Mouse (Mus musculus): ENCODE measurements at regions not wholly inside any gene's neighbourhood (a gene's known extent, or its start where the extent isn't known, plus 50 kb on each side); places are given as distances from the start of the nearest gene placed in this dataset.
A peak's percentile ranks its signal among the peaks of the same experiment; 100 is the strongest.

GRCm38 (mm10) chr6:93395296-93395695 lies 452.0 kb upstream of the Adamts9 start:
- peak; percentile 32 to 79 for DNase-seq (ENCODE audit: low spot score in 2 of 2)

DNA sequence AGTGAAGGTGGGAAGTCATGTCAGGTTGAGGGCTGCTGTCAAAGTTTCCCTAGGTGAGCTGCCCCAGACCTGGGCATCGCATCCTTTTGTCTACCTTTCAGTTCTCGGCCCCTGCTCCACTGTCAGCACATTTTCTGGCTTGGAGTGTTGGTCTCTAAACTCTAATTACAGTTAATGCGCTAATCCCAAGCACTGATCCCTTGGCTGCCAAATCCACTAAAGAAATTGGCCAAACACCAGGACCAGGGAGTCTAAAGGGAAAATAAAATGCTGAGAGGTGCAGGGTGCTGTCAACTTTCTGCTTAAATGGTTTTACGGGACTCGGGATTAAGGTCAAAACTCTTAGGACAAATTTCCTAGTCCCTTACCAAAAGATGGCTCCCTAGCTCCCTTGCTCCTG lies 450.3 kb upstream of the Adamts9 start:
- DNase-seq (ENCODE audit: low spot score in 2 of 2): no peak

DNA sequence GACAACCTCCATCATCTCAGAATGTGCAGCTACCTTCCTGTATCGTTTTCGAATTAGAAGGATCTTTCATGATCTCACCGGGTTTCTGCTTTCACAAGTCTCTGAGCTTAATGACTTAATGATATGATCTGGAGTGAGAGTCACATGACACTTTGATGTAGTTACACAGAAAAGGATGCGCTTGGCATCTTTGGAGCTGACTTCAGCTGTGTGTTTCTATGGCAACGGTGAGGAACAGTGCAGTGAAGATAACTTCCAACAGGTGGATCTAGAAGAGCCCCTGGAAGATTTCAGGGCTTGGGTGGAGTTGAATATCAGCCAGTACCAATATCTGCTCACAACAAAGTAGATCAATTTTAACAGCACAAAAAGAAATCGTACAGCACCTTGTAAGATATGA lies 449.1 kb upstream of the Adamts9 start:
- DNase-seq (ENCODE audit: low spot score in 2 of 2): peak in 1 of 2 experiments; percentile 17

DNA sequence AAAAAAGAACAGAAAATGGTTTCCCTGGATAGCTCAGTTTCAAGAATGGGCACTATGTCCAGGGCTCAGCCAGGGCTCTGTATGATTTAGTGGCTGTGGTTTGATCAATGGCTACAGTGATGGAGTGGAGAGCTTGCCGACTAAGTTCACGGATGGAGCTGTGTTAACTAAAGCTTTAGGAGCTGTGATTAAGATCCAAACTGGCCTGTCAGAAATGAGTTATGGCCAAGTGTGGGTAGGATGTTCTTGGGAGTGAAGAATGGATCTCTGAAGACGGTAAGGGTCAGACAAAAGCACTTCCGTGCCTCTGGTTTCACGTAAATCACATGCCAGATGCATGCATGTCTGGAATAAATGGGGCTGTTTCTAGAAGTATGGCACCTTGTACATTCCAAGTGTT lies 447.9 kb upstream of the Adamts9 start:
- no peak for DNase-seq (ENCODE audit: low spot score in 2 of 2)

DNA sequence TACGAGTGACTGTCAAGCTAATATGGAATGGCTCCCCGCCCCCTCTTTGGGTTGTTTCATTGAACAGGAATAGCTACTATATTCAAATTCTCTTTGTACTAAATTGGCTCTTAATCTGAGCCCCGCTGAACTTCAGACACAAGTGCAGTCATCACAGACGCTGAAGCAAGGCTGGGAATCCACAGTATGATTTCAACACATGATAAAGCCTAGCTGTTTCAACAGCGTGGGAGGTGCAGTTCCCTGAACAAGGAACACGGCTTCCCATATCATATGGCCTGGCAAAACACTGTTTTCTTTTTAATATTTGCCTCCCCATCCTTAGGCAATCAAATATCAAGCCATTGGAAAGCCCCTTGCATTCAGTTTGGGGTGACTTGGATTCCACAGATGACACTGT lies 428.0 kb upstream of the Adamts9 start:
- peak; percentile 28 to 72 for DNase-seq (ENCODE audit: low spot score in 2 of 2)

DNA sequence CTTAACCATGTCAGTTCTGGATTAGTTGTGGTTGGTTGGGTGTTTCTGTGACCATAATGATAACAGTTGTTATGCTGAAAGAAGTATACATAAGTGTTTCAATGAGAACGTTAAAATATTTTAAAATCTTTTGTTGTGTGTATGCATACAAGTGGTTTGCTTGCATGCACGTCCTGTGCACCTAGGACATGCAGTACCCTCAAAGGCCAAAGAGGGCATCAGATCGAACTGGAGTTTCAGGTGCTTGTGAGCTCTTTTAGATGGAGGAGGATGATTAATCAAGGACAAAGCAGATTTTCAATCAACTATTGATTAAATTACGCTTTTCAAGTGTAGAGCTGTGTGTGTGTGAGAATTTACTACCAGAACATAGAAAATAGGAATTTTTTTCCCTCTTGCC lies 420.6 kb upstream of the Adamts9 start:
- DNase-seq (ENCODE audit: low spot score in 2 of 2): no peak

GRCm38 (mm10) chr6:93353353-93354125 lies 410.2 kb upstream of the Adamts9 start:
- no peak for DNase-seq (ENCODE audit: low spot score in 2 of 2)

- no peak for DNase-seq (ENCODE audit: low spot score in 2 of 2)
Observed at GRCm38 (mm10) chr6:93349936-93350700, 406.8 kb upstream of the Adamts9 start.

- DNase-seq (ENCODE audit: low spot score in 2 of 2): no peak
Observed at GRCm38 (mm10) chr6:93348141-93348540, 404.8 kb upstream of the Adamts9 start.

DNA sequence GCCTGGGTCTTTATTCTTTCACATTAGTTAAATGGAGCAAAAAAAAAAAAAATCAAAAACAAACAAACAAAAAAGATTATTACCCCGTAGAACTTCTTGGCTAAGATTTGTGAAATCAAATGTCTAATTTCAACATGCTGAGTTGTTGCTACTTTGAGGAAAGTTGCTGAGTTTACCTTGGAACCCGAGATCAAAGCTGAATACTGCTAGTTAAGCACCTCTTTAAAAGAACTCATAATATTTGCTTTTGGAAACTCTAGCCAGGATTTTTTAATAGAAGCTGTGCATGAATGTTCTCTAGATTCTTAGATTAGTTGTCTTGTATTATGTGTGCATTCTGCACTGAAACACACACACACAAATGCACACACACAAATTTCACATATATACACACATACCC lies 385.4 kb upstream of the Adamts9 start:
- DNase-seq (ENCODE audit: low spot score in 2 of 2): no peak

DNA sequence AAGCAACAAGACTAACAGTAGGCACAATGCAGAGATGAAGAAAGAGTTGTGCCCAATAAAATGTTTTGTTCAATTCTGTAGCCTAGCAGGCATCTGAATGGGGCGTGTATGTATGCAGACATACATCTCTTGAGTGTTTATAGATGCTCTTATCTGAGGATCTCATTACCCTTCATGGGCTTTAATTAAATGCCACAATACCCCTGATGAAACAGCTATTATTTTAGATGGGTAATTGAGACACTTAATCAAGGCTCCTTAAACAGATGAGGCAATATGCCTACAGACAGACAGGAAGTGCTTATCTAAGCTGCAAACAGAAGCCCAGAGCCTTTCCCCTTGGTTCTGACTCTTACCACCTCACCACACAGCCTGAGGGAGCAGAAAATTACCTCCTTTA lies 384.6 kb upstream of the Adamts9 start:
- no peak for DNase-seq (ENCODE audit: low spot score in 2 of 2)

- no peak for DNase-seq (ENCODE audit: low spot score in 2 of 2)
Observed at GRCm38 (mm10) chr6:93323881-93324280, 380.6 kb upstream of the Adamts9 start.

DNA sequence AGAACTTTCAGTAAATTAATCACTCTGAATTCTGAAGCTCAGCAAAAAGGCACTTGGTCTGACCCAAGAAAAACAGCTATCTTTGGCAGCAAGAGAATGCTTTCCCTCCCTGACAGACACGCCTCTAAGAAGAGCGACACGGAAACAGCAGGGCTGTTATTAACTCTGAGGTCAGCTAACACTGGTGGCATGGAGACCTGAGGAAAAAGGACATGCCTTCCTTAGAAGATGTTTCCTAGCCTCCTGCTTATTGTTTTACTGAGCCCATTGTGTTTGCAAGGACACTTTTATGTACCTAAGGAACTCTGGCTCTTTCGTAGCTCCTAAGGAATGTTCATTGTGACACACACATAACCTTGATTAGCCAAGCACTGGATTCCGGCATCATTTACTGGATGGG lies 371.3 kb upstream of the Adamts9 start:
- no peak for DNase-seq (ENCODE audit: low spot score in 2 of 2)

DNA sequence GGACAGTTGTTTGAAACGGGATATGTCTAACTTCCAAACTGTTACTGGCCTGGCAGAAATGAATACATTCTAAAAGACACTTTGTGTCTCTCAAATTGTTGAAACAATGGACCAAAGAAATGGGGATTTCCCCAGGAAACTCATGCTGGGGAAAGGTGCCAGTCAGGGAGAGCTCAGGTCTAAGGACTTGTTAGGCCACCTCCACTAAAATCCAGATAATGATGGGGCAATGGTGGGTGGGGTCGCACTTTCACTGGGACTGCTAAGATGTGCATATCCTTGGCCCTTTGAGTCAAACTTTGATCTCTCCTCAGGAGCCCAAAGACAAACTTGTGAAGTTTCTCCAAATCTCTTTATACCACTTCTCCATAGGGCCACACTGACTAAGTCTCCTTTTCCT lies 361.9 kb upstream of the Adamts9 start:
- DNase-seq (ENCODE audit: low spot score in 2 of 2): no peak

DNA sequence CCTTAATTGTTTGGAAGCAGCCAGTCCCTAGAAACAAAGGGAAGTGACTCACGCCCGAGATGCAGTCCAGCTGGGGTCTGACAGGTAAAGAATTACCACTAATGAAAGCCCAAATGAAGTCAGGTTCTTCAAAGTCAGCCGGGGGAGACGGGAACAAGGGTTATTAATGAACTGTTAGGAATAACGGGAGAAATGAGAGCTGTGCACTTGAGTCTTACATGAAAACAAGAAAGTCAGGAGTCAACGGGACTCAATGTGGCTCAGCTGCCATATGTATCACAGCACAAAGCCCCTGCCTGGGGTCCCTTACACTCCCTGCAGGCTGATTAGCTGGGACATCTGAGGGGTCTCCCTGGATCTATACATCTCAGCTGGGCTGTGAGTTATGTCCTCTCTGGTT lies 354.7 kb upstream of the Adamts9 start:
- DNase-seq (ENCODE audit: low spot score in 2 of 2): no peak

- DNase-seq (ENCODE audit: low spot score in 2 of 2): no peak
Observed at GRCm38 (mm10) chr6:93291711-93292110, 348.4 kb upstream of the Adamts9 start.

DNA sequence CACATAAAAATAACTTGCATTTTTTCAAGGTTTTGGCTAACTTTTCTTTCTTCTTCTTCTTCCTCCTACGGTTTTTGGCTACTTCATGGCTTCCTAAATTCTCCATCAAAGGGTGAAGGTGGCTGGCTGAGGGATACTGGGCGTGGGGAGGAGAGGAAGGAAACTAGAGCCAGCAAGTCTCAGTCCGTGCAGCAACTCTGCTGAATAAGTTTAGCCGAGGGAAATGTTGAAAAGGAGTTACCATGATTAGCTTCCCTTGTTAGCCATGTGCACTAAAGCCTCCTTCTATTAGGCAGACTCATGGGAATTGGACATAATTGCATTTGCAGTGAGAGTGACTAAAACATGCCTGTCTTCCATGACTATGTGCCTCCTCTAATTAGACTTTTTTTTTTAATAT lies 345.1 kb upstream of the Adamts9 start:
- DNase-seq (ENCODE audit: low spot score in 2 of 2): no peak

GRCm38 (mm10) chr6:93285796-93286195 lies 342.5 kb upstream of the Adamts9 start:
- DNase-seq (ENCODE audit: low spot score in 2 of 2): no peak

DNA sequence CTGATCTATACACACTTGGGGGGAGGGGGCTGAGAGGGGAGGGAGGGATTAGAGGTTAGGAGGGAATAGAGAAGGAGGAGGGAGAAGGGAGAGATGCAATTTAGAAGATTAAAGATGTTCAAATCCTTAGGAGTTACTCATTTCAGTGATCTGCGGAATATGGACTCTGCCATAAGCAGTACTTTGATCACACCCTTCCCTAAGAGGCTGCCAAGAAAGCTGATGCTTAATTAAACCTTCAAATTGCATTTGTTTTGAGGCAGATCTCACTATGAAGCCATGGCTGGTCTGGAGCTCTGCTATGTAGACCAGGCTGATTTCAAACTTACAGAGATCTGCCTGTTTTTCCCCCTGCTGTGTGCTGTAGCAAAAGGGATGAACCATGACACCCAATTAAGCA lies 338.2 kb upstream of the Adamts9 start:
- DNase-seq (ENCODE audit: low spot score in 2 of 2): no peak

DNA sequence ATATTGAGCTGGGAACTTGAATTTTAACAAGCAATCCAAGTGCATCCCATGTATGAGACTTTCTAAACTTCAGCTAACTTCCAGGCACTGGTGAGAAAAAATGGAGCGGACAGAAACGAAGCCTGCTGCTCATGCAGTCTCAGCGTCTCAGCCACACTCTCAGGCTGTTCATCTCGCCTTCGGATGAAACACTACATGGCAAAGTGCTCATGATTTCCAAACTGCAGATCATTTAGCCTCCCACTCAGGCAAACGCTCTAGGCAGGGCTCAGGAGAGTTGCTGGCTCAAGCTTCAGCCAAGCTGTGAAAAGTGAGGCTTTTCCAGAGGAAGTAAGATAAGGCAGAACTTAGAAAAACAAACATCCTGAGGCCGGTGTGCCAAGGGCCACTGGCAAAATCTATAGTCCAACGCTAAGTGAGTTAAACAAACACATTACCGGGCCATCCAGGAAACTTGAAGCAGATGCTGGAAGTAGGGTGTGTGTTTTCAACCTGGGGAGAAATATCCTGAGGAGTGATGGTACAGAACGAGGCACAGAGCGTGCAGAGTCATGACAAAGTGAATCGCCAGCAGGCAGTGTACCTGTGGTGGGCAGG lies 330.7 kb upstream of the Adamts9 start:
- peak in 1 of 2 experiments; percentile 50 for DNase-seq (ENCODE audit: low spot score in 2 of 2)

DNA sequence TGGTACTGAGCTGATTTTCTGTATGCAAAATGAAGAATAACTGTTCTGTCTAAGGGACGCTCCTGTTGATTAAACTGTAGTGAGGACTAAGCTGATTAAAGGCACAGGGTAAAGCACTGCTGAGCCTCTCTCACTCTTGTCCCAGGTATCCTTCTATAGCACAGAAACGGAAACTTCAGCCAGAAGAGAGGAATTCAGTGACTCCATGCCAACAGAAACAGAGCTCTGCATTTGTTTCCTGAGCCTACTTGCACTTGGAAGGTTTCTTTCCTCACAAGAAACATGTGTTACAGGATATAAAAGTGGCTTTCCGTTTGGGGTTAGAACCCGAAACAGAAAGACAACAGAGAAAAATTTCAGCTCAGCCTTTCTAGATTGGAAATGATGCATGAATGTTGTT lies 328.9 kb upstream of the Adamts9 start:
- DNase-seq (ENCODE audit: low spot score in 2 of 2): no peak

- DNase-seq (ENCODE audit: low spot score in 2 of 2): peak in 1 of 2 experiments; percentile 29
Observed at GRCm38 (mm10) chr6:93266826-93267225, 323.5 kb upstream of the Adamts9 start.
